Mouse (Mus musculus) gastrocnemius, postnatal 14 days (tissue): ENCODE results near the gene Gm20538. TPM values are rescaled to one million over a fixed set of nuclear protein-coding genes. Genes with fewer than 3 reads are reported as not detected.

ENCODE experiments used
- DNase-seq: peaks from one replicate; pipeline ENCODE4 v3.0.0; 2021; ENCODE audit warnings: mixed read lengths
- intact Hi-C: fragments of 180-260 bp; cut with DNase I; formaldehyde crosslinking; loops from one replicate; pipeline ENCODE4 v1.15.1; 2025; ENCODE audit warnings: low total_unique reads
- long read RNA-seq, 2 experiments: library from polyadenylated mRNA; stranded (forward); transcript quantifications; one replicate each; pipeline ENCODE4 v2.0.0; 2021
- total RNA-seq, 2 experiments: library from RNA; stranded (reverse); gene quantifications; 2 replicates each; pipeline ENCODE4 v1.2.3; 2021

Gene Gm20538
- total RNA-seq: not detected
- long read RNA-seq, experiment 1: 0 reads
- long read RNA-seq, experiment 2: 0 reads

GRCm38 (mm10) chr19:44552731-44553130 is at the start of gene Gm20538:
TSS of gene Gm20538 (minus strand) at chr19:44552831.
- no peak for DNase-seq
- intact Hi-C loops: no loop called here

- intact Hi-C loops: no loop called here
- no peak for DNase-seq
Measured at GRCm38 (mm10) chr19:44594180-44594579, 41.5 kb upstream of the Gm20538 start.

GRCm38 (mm10) chr19:44591638-44592037 is 39.0 kb upstream of the Gm20538 start:
- intact Hi-C loops: no loop called here
- DNase-seq: no peak

- intact Hi-C loops: no loop called here
Measured at GRCm38 (mm10) chr19:44590992-44591391, 38.4 kb upstream of the Gm20538 start.

GRCm38 (mm10) chr19:44589591-44590223 is 37.1 kb upstream of the Gm20538 start:
- intact Hi-C loops: no loop called here
- no peak for DNase-seq

More at GRCm38 (mm10) chr19:44590992-44591391, 38.4 kb upstream of the Gm20538 start:
- DNase-seq: no peak

- DNase-seq: no peak
- intact Hi-C loops: no loop called here
Measured at GRCm38 (mm10) chr19:44588036-44588435, 35.4 kb upstream of the Gm20538 start.

- intact Hi-C loops: loop anchor here (5.0 kb wide), 2 partner anchors 175 to 315 kb away; partner anchors contain the start of gene Pax2
- DNase-seq: peak; percentile 90
Measured at GRCm38 (mm10) chr19:44582638-44583309, 30.1 kb upstream of the Gm20538 start.

GRCm38 (mm10) chr19:44582103-44582502 is 29.5 kb upstream of the Gm20538 start:
- intact Hi-C loops: loop anchor here (5.0 kb wide), 2 partner anchors 175 to 315 kb away; partner anchors contain the start of gene Pax2
- no peak for DNase-seq

GRCm38 (mm10) chr19:44578038-44578437 is 25.4 kb upstream of the Gm20538 start:
- no peak for DNase-seq
- intact Hi-C loops: no loop called here

GRCm38 (mm10) chr19:44576275-44576674 is 23.6 kb upstream of the Gm20538 start:
- intact Hi-C loops: no loop called here
- no peak for DNase-seq

- no peak for DNase-seq
- intact Hi-C loops: no loop called here
Measured at GRCm38 (mm10) chr19:44567763-44568162, 15.1 kb upstream of the Gm20538 start.

- DNase-seq: no peak
- intact Hi-C loops: no loop called here
Measured at GRCm38 (mm10) chr19:44564006-44564405, 11.4 kb upstream of the Gm20538 start.

- peak; percentile 90 for DNase-seq
- intact Hi-C loops: no loop called here
Measured at GRCm38 (mm10) chr19:44562652-44563206, 10.1 kb upstream of the Gm20538 start, which contains the start of gene Hif1an. TSS of gene Hif1an (plus strand) at chr19:44562850.

GRCm38 (mm10) chr19:44554861-44555590 is 2.4 kb upstream of the Gm20538 start, which contains the start of gene Ndufb8:
TSS of gene Ndufb8 (minus strand) at chr19:44555440.
- intact Hi-C loops: no loop called here

GRCm38 (mm10) chr19:44554490-44554860 is 1.8 kb upstream of the Gm20538 start:
- no peak for DNase-seq
- intact Hi-C loops: no loop called here

More at GRCm38 (mm10) chr19:44554861-44555590, 2.4 kb upstream of the Gm20538 start, which contains the start of gene Ndufb8:
- peak; percentile 96 for DNase-seq

- no peak for DNase-seq
- intact Hi-C loops: no loop called here
Measured at GRCm38 (mm10) chr19:44553286-44553685, 655 bp upstream of the Gm20538 start.

- intact Hi-C loops: no loop called here
- DNase-seq: peak; percentile 62
Measured at GRCm38 (mm10) chr19:44545321-44546041, 7.2 kb downstream of the Gm20538 start, which contains the start of gene Sec31b. TSS of gene Sec31b (minus strand) at chr19:44545864.

GRCm38 (mm10) chr19:44544775-44545174 is 7.9 kb downstream of the Gm20538 start:
- intact Hi-C loops: no loop called here
- peak; percentile 77 for DNase-seq

- no peak for DNase-seq
- intact Hi-C loops: no loop called here
Measured at GRCm38 (mm10) chr19:44544372-44544771, 8.3 kb downstream of the Gm20538 start.
